Mouse (Mus musculus): ENCODE measurements around the gene Igf1r. TPM values are rescaled to one million over a fixed set of nuclear protein-coding genes. Genes with fewer than 3 reads are reported as not detected.

Igf1r gene
- polyA plus RNA-seq, 1 experiment from 2014 or later, result 28.5 TPM

DNA sequence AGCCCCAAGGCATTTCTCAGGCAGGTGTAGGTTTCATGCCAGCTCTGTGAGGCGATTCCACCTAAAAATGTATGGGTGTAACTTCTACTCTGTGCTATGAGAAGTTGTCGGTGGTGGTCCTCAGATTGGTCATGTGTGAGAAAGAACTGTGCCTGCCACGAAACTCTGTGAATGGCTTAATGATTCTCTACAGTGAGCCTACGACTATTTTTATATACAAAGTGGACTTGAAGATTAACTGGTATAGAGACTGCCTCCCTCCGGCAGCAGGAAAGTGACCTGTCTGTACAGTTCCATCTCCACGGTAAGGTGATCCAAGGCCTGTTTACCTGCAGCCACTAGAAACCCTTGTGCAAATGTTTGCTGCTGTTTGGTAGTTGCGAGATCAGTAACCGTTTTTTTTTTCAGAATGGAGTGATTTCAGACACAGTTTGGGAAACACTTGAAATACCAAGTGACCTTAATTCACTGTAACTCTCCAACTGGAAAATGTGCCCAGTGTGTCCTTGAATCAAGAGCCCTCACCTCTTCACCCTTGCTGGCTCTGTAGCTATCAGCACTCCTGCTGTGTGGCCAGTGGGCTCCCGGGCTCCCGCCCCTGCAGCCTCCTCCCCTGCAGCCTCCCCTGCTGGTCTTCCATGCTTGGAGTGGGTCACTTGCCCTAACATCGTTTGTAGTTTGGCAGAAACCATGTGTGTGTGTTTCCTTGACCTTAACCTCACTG is 127.7 kb downstream of the Igf1r start:
- Histone ChIP-seq H3K36me3 (ENCODE audit: control insufficient read depth, insufficient read depth, low read length) (no peaks in the 10 kb centered on the region), H3K9me3 (ENCODE audit: control insufficient read depth, low read length) (no peaks in the 10 kb centered on the region), H3K4me3 (ENCODE audit: low read depth, low read length) (no peak overlapping the region), H3K27me3 (ENCODE audit: control insufficient read depth, insufficient read depth, low read length) (no peaks in the 10 kb centered on the region), H3K9ac (replicated peaks; ENCODE audit: low read depth, low read length) (no peak overlapping the region), H3K4me1 (ENCODE audit: control insufficient read depth, insufficient read depth, low read length) (peaks cover 18% of the 10 kb centered on the region), H3K27ac (ENCODE audit: low read depth, low read length) (no peak overlapping the region), H3K4me2 (ENCODE audit: low read depth, low read length) (no peak overlapping the region)
- ATAC-seq (ENCODE audit: low read depth), result no peak
- WGBS, result 50% methylated on average over 11 of the region's 11 CpGs

DNA sequence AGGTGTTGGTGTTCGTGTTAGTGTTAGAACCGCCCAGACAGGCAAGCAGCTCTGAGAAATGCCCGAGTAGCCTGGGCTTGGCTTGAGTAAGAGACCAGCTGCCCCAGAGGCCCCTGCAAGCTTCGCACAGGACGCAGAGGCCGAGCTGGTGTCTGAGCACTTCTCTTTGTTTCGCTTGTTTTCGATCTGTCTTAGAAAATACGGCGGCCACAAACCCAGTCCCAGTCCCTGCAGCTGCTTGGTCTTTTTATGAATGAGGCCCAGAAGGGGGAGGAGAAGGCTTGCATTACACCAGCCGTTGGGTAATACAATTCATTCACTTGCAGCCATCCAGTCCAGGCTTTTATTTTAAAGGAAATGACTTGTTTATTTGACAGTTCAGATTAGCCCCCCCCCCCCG is 132.7 kb downstream of the Igf1r start:
- H3K4me1 ChIP-seq (ENCODE audit: control insufficient read depth, insufficient read depth, low read length), result peaks cover 23% of the 10 kb centered on the region

DNA sequence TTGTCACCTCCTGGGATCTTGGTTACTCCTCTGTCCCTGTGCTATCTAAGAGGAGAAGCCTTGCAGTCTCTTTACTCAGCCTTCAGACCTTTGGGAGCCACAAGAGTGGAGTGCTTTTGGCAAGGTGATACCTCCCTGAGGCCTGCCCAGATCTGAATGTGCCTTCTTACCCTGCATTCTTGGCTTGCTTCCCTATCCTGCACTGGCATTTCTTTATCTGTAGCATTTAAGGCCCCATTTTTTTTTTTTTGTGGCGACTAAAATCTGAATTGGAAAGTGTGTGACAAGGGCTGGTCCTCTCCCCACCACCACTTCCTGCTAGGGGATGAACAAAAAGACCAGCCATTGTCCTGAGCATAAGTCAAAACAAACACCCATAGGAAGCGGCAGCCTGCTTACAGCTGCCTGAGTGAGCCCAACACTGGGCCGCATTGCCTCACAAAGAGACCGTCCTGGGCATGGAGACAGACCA is 133.3 kb downstream of the Igf1r start:
- H3K9ac ChIP-seq (replicated peaks; ENCODE audit: low read depth, low read length), result no peak overlapping the region; the same call in 1 of the 2 replicates
- WGBS, result 13% methylated on average over 4 of the region's 4 CpGs
- no peak overlapping the region for H3K4me3 ChIP-seq (ENCODE audit: low read depth, low read length)
- H3K4me2 ChIP-seq (ENCODE audit: low read depth, low read length), result 0 out of 2 replicates have a peak overlapping the region, but pooled peaks have one; percentile 31
- ATAC-seq (ENCODE audit: low read depth), result peak; percentile 36; the same call in 1 of the 2 replicates
- no peaks in the 10 kb centered on the region for H3K36me3 ChIP-seq (ENCODE audit: control insufficient read depth, insufficient read depth, low read length)
- peaks cover 18% of the 10 kb centered on the region for H3K4me1 ChIP-seq (ENCODE audit: control insufficient read depth, insufficient read depth, low read length)
- peak overlapping the region; percentile 82 for H3K27ac ChIP-seq (ENCODE audit: low read depth, low read length)
- H3K27me3 ChIP-seq (ENCODE audit: control insufficient read depth, insufficient read depth, low read length), result no peaks in the 10 kb centered on the region
- no peaks in the 10 kb centered on the region for H3K9me3 ChIP-seq (ENCODE audit: control insufficient read depth, low read length)

More for the DNA sequence above, 132.7 kb downstream of the Igf1r start:
- WGBS, result under 1% methylated on average over 12 of the region's 12 CpGs
- H3K4me2 ChIP-seq (ENCODE audit: low read depth, low read length), result peak overlapping the region; percentile 31; the same call in 1 of the 2 replicates
- no peaks in the 10 kb centered on the region for H3K36me3 ChIP-seq (ENCODE audit: control insufficient read depth, insufficient read depth, low read length)
- no peaks in the 10 kb centered on the region for H3K9me3 ChIP-seq (ENCODE audit: control insufficient read depth, low read length)
- H3K4me3 ChIP-seq (ENCODE audit: low read depth, low read length), result no peak overlapping the region
- H3K9ac ChIP-seq (replicated peaks; ENCODE audit: low read depth, low read length), result no peak overlapping the region; the same call in 1 of the 2 replicates
- H3K27me3 ChIP-seq (ENCODE audit: control insufficient read depth, insufficient read depth, low read length), result no peaks in the 10 kb centered on the region
- peak; percentile 83 for ATAC-seq (ENCODE audit: low read depth)
- peak overlapping the region; percentile 82 for H3K27ac ChIP-seq (ENCODE audit: low read depth, low read length)

DNA sequence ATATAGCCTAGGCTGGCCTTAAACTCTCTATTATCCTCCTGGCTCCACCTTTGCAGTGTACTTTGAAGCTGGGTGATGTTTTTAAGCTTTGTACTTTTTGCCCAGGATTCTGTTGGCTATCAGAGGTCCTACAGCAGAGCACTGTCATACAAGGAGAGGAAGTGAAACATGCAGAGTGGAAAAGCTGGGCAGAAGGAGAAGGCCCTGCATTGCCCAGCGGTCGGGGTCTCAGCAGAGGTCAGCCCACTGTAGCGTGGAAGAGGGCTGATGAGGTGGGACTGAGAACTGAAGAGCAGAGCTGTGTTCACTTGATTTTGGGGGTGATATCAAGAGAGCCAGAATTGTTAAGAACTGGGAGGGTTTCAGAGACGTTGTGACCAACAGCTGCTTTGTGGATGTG is 134.9 kb downstream of the Igf1r start:
- no peak overlapping the region for H3K4me3 ChIP-seq (ENCODE audit: low read depth, low read length)
- H3K4me1 ChIP-seq (ENCODE audit: control insufficient read depth, insufficient read depth, low read length), result peaks cover 18% of the 10 kb centered on the region
- no peak for ATAC-seq (ENCODE audit: low read depth)
- no peaks in the 10 kb centered on the region for H3K27me3 ChIP-seq (ENCODE audit: control insufficient read depth, insufficient read depth, low read length)
- H3K9me3 ChIP-seq (ENCODE audit: control insufficient read depth, low read length), result no peaks in the 10 kb centered on the region
- no peak overlapping the region for H3K4me2 ChIP-seq (ENCODE audit: low read depth, low read length)
- H3K36me3 ChIP-seq (ENCODE audit: control insufficient read depth, insufficient read depth, low read length), result no peaks in the 10 kb centered on the region
- H3K9ac ChIP-seq (replicated peaks; ENCODE audit: low read depth, low read length), result no peak overlapping the region
- no peak overlapping the region for H3K27ac ChIP-seq (ENCODE audit: low read depth, low read length)
- WGBS, result 68% methylated on average over 4 of the region's 4 CpGs

DNA sequence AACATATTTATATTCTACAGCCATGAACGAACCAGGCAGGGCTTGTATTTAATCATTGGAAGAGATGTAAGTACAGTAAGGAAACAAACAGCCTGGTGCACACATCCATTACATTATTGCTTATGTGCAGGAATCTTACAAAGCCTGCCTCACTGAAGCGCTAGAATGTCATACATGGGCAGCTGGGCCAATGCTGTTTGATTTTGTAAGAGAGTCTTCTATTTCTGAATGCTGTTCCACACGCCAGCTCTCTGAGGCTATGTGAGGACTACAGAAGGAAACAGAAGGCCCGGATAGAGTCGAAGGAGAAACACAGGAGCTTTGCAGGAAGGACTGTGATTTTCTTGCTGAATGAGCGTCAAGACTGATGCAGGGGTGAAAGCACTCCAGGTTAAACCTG is 136.2 kb downstream of the Igf1r start:
- Histone ChIP-seq H3K9ac (replicated peaks; ENCODE audit: low read depth, low read length) (no peak overlapping the region), H3K4me2 (ENCODE audit: low read depth, low read length) (no peak overlapping the region), H3K27me3 (ENCODE audit: control insufficient read depth, insufficient read depth, low read length) (no peaks in the 10 kb centered on the region), H3K27ac (ENCODE audit: low read depth, low read length) (no peak overlapping the region), H3K4me3 (ENCODE audit: low read depth, low read length) (no peak overlapping the region), H3K9me3 (ENCODE audit: control insufficient read depth, low read length) (no peaks in the 10 kb centered on the region), H3K36me3 (ENCODE audit: control insufficient read depth, insufficient read depth, low read length) (no peaks in the 10 kb centered on the region), H3K4me1 (ENCODE audit: control insufficient read depth, insufficient read depth, low read length) (peaks cover 18% of the 10 kb centered on the region)
- WGBS, result 76% methylated on average over 6 of the region's 6 CpGs
- no peak for ATAC-seq (ENCODE audit: low read depth)

DNA sequence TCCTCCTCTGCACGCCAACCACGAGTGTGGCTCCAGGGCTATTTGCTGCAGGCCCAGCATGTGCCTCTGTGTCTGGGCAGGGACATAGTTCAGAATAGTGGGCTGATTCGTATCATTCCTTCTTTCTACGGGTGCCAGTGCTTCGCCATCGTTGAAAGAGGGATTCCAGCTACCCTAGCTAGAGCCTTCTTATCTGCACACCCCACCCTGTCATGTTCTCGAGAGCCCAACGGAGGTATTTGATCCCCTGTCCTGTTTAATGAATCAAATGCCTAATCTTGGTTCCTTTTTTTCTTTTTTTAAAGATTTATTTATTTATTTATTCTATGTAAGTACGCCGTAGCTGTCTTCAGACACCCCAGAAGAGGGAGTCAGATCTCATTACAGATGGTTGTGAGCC is 137.1 kb downstream of the Igf1r start:
- WGBS, result 89% methylated on average over 10 of the region's 10 CpGs
- Histone ChIP-seq H3K27me3 (ENCODE audit: control insufficient read depth, insufficient read depth, low read length) (no peaks in the 10 kb centered on the region), H3K36me3 (ENCODE audit: control insufficient read depth, insufficient read depth, low read length) (no peaks in the 10 kb centered on the region), H3K9ac (replicated peaks; ENCODE audit: low read depth, low read length) (no peak overlapping the region), H3K27ac (ENCODE audit: low read depth, low read length) (no peak overlapping the region), H3K4me2 (ENCODE audit: low read depth, low read length) (no peak overlapping the region), H3K9me3 (ENCODE audit: control insufficient read depth, low read length) (no peaks in the 10 kb centered on the region), H3K4me3 (ENCODE audit: low read depth, low read length) (no peak overlapping the region), H3K4me1 (ENCODE audit: control insufficient read depth, insufficient read depth, low read length) (peaks cover 19% of the 10 kb centered on the region)
- no peak for ATAC-seq (ENCODE audit: low read depth)

DNA sequence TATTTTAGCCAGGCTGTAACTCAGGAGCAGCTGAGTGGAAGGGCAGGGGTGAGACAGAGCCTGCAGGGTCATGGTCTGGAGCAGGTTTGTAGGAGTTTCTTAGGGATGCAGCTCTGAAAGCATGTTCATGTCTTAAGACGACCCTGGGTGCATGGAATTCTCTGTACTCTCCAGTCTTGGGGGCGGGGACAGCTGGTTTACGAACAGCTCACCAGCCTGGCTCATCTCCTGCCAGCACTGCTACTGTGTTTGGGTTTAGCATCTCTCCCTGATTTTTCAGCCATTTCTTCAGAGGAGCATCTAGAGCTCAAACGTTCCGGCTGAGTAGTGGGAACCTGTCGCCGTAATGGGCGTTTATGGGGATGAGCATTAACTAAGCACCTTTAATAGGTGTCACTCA is 137.9 kb downstream of the Igf1r start:
- Histone ChIP-seq H3K9me3 (ENCODE audit: control insufficient read depth, low read length) (no peaks in the 10 kb centered on the region), H3K9ac (replicated peaks; ENCODE audit: low read depth, low read length) (no peak overlapping the region), H3K27me3 (ENCODE audit: control insufficient read depth, insufficient read depth, low read length) (no peaks in the 10 kb centered on the region), H3K4me2 (ENCODE audit: low read depth, low read length) (no peak overlapping the region), H3K4me3 (ENCODE audit: low read depth, low read length) (no peak overlapping the region), H3K4me1 (ENCODE audit: control insufficient read depth, insufficient read depth, low read length) (peaks cover 11% of the 10 kb centered on the region), H3K36me3 (ENCODE audit: control insufficient read depth, insufficient read depth, low read length) (no peaks in the 10 kb centered on the region), H3K27ac (ENCODE audit: low read depth, low read length) (no peak overlapping the region)
- no peak for ATAC-seq (ENCODE audit: low read depth)
- 81% methylated on average over 8 of the region's 8 CpGs for WGBS

DNA sequence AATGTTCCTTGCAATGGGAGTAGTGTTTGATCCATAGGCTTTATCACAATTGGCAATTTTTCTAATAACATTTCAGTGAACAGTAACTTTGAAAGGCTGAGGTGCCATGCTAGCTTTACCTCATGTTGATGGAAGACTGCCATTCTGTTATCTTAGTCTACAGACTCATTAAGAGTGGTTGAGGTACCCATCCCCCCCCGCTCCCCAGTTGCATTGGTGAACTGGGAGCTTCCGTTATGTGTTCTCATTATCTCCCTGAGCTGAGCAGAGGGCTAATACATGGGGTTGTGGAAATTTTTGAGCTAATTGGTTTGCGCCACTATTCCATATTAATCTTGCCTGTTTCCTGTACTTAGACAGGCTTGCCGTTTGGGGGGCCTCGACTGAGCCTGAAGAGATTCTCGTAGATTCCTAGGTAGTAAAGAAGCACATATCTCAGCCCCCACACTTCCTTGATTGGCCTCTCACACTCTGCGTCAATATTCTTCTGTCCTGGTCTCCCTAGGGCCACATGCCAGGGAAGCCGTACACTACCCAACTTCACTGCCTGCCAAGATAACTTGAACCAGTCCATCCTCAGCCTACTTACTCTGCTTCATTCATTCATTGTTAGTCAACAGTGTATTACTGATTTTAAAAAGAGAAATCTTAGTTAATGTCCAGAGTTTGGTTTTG is 139.8 kb downstream of the Igf1r start:
- WGBS, result 61% methylated on average over 8 of the region's 8 CpGs
- H3K4me1 ChIP-seq (ENCODE audit: control insufficient read depth, insufficient read depth, low read length), result peaks cover 7% of the 10 kb centered on the region; the same call in 1 of the 2 replicates
- no peaks in the 10 kb centered on the region for H3K9me3 ChIP-seq (ENCODE audit: control insufficient read depth, low read length)
- no peak for ATAC-seq (ENCODE audit: low read depth)
- H3K4me2 ChIP-seq (ENCODE audit: low read depth, low read length), result no peak overlapping the region
- no peak overlapping the region for H3K9ac ChIP-seq (replicated peaks; ENCODE audit: low read depth, low read length)
- no peak overlapping the region for H3K27ac ChIP-seq (ENCODE audit: low read depth, low read length)
- no peak overlapping the region for H3K4me3 ChIP-seq (ENCODE audit: low read depth, low read length)
- no peaks in the 10 kb centered on the region for H3K36me3 ChIP-seq (ENCODE audit: control insufficient read depth, insufficient read depth, low read length)
- no peaks in the 10 kb centered on the region for H3K27me3 ChIP-seq (ENCODE audit: control insufficient read depth, insufficient read depth, low read length)

DNA sequence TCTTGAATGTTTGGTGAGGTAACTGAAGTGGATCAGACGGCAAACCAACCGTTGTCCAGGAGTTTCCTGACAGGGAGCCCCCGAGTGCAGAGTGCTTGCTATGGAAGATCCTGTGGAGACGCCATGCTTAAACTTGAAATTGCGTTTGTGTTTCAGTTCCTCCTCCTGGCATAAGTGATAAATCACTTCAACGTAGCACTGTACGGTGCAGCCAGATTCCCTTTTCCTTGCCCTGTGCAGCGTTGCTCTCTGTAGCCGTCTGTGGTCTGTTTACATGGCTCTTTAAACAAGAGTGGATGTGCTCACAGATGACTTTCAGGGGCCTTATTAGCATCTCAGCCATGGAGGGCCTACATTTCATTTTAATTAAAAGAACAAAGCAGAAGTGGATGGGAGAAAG is 141.2 kb downstream of the Igf1r start:
- no peak overlapping the region for H3K4me3 ChIP-seq (ENCODE audit: low read depth, low read length)
- 0 out of 2 replicates have a peak, but pooled peaks have one; percentile 42 for ATAC-seq (ENCODE audit: low read depth)
- no peaks in the 10 kb centered on the region for H3K36me3 ChIP-seq (ENCODE audit: control insufficient read depth, insufficient read depth, low read length)
- H3K9me3 ChIP-seq (ENCODE audit: control insufficient read depth, low read length), result no peaks in the 10 kb centered on the region
- H3K27ac ChIP-seq (ENCODE audit: low read depth, low read length), result peak overlapping the region; percentile 1; the same call in 1 of the 2 replicates
- H3K9ac ChIP-seq (replicated peaks; ENCODE audit: low read depth, low read length), result no peak overlapping the region
- H3K4me2 ChIP-seq (ENCODE audit: low read depth, low read length), result no peak overlapping the region
- WGBS, result 17% methylated on average over 9 of the region's 9 CpGs
- peaks cover 6% of the 10 kb centered on the region; the same call in 1 of the 2 replicates for H3K4me1 ChIP-seq (ENCODE audit: control insufficient read depth, insufficient read depth, low read length)
- no peaks in the 10 kb centered on the region for H3K27me3 ChIP-seq (ENCODE audit: control insufficient read depth, insufficient read depth, low read length)

Data from neural tube, embryonic 14.5 days (tissue).